8 mouse cellular contexts compared by ENCODE assay signal in genomic region chr13:43558357-43558756, GRCm38 (mm10). TPM values are rescaled to one million over a fixed set of nuclear protein-coding genes. Genes with fewer than 3 reads are reported as not detected.
DNase-seq lines count a peak whose midpoint lies in the region; ATAC-seq and TF ChIP-seq lines count a peak whose summit lies in the region.

No protein-coding gene starts in this region.

- 82% methylated on average over 6 of the region's 6 CpGs for WGBS in heart, embryonic 10.5 days
- WGBS in lung, postnatal 0 days = 49% methylated on average over 6 of the region's 6 CpGs
- WGBS in limb, embryonic 12.5 days = 72% methylated on average over 6 of the region's 6 CpGs
- 71% methylated on average over 6 of the region's 6 CpGs for WGBS in stomach, embryonic 14.5 days

- H3K4me1 ChIP-seq in heart, embryonic 10.5 days = peaks cover 16% of the 10 kb centered on the region
- peaks cover 16% of the 10 kb centered on the region for H3K4me1 ChIP-seq in lung, postnatal 0 days (ENCODE audit: insufficient read depth, low read depth, low read length)
- peaks cover 26% of the 10 kb centered on the region for H3K4me1 ChIP-seq in limb, embryonic 12.5 days (replicated peaks)
- peaks cover 10% of the 10 kb centered on the region; the same call in 1 of the 2 replicates for H3K4me1 ChIP-seq in stomach, embryonic 14.5 days (ENCODE audit: control insufficient read depth, insufficient read depth, low read length)

- peaks cover 19% of the 10 kb centered on the region for H3K36me3 ChIP-seq in heart, embryonic 10.5 days
- H3K36me3 ChIP-seq in lung, postnatal 0 days (ENCODE audit: insufficient read depth, low read length) = 0 out of 2 replicates have a peak, but pooled peaks cover 3% of the 10 kb centered on the region
- H3K36me3 ChIP-seq in limb, embryonic 12.5 days = peaks cover 15% of the 10 kb centered on the region
- H3K36me3 ChIP-seq in stomach, embryonic 14.5 days (ENCODE audit: control insufficient read depth, insufficient read depth, low read length) = no peaks in the 10 kb centered on the region

- H3K4me3 ChIP-seq in heart, embryonic 10.5 days = peak overlapping the region; percentile 86
- H3K4me3 ChIP-seq in lung, postnatal 0 days (ENCODE audit: low read depth, low read length) = peak overlapping the region; percentile 76; the same call in 1 of the 2 replicates
- H3K4me3 ChIP-seq in limb, embryonic 12.5 days (replicated peaks) = peak overlapping the region; percentile 80; the same call in 1 of the 2 replicates
- H3K4me3 ChIP-seq in stomach, embryonic 14.5 days (ENCODE audit: low read depth, low read length) = 0 out of 2 replicates have a peak overlapping the region, but pooled peaks have one; percentile 78

- no peak for TF ChIP-seq CTCF in lung, postnatal 0 days (IDR thresholded peaks at IDR 0.05)

- no peaks in the 10 kb centered on the region for H3K27me3 ChIP-seq in heart, embryonic 10.5 days (ENCODE audit: insufficient read depth, poor library complexity, severe bottlenecking)
- no peaks in the 10 kb centered on the region for H3K27me3 ChIP-seq in lung, postnatal 0 days (replicated peaks; ENCODE audit: insufficient read depth, low read length)
- H3K27me3 ChIP-seq in limb, embryonic 12.5 days = no peaks in the 10 kb centered on the region
- no peaks in the 10 kb centered on the region for H3K27me3 ChIP-seq in stomach, embryonic 14.5 days (ENCODE audit: control insufficient read depth, insufficient read depth, low read length)

- ATAC-seq in lung, postnatal 0 days = no peak
- no peak for ATAC-seq in limb, embryonic 12.5 days (ENCODE audit: insufficient number of reproducible peaks, insufficient read depth, low FRiP score, low TSS enrichment, low read depth)
- ATAC-seq in stomach, embryonic 14.5 days (ENCODE audit: insufficient number of reproducible peaks, insufficient read depth, low FRiP score, low read depth) = no peak

- no peak overlapping the region for H3K9ac ChIP-seq in lung, postnatal 0 days (replicated peaks; ENCODE audit: low read depth)
- no peak overlapping the region for H3K9ac ChIP-seq in limb, embryonic 12.5 days (replicated peaks)
- no peak overlapping the region for H3K9ac ChIP-seq in stomach, embryonic 14.5 days (replicated peaks; ENCODE audit: low read depth, low read length)

- intact Hi-C loops in heart, postnatal 14 days (cut with DNase I) = no loop called here

- H3K27ac ChIP-seq in heart, embryonic 10.5 days = no peak overlapping the region
- no peak overlapping the region for H3K27ac ChIP-seq in lung, postnatal 0 days (ENCODE audit: low read length)
- H3K27ac ChIP-seq in limb, embryonic 12.5 days = no peak overlapping the region
- H3K27ac ChIP-seq in stomach, embryonic 14.5 days (ENCODE audit: low read length) = no peak overlapping the region

- peak overlapping the region; percentile 91 for H3K4me2 ChIP-seq in lung, postnatal 0 days (replicated peaks; ENCODE audit: low read depth, low read length)
- H3K4me2 ChIP-seq in limb, embryonic 12.5 days = peak overlapping the region; percentile 90
- H3K4me2 ChIP-seq in stomach, embryonic 14.5 days (replicated peaks; ENCODE audit: low read depth, low read length) = peak overlapping the region; percentile 88; the same call in 1 of the 2 replicates

- no peaks in the 10 kb centered on the region for H3K9me3 ChIP-seq in heart, embryonic 10.5 days
- H3K9me3 ChIP-seq in lung, postnatal 0 days (ENCODE audit: low read length) = no peaks in the 10 kb centered on the region
- no peaks in the 10 kb centered on the region for H3K9me3 ChIP-seq in limb, embryonic 12.5 days
- no peaks in the 10 kb centered on the region for H3K9me3 ChIP-seq in stomach, embryonic 14.5 days (ENCODE audit: control insufficient read depth, low read depth, low read length)

- no peak for DNase-seq in heart, embryonic 10.5 days (ENCODE audit: low spot score)
- no peak for DNase-seq in heart, postnatal 14 days
- no peak for DNase-seq in lung, postnatal 0 days (ENCODE audit: low spot score)
- DNase-seq in lung, postnatal 14 days = no peak
- no peak for DNase-seq in urinary bladder, postnatal 14 days (ENCODE audit: low spot score)
- DNase-seq in embryo, embryonic 11 days = no peak

- no peak for TF ChIP-seq EP300 in lung, postnatal 0 days (IDR thresholded peaks at IDR 0.05)

RNA-seq across cellular contexts. Expression of gene Mcur1, which starts 1.6 kb away (rescaled TPM):
- polyA plus RNA-seq in heart, embryonic 10.5 days (2016; fragmentation: Nextera tagmentation; extraction: Ambion mirVana) = 13.6 and 15.2 TPM in 2 replicates
- 10 to 100 TPM; 45.7 to 47.5 TPM for total RNA-seq in heart, postnatal 14 days (2021)
- polyA plus RNA-seq in lung, postnatal 0 days (2015; fragmentation: Nextera tagmentation; extraction: Ambion mirVana) = 20.0 and 21.0 TPM in 2 replicates
- 16.0 and 17.8 TPM in 2 replicates for polyA plus RNA-seq in limb, embryonic 12.5 days (2016; fragmentation: Nextera tagmentation; extraction: Ambion mirVana)
- polyA plus RNA-seq in stomach, embryonic 14.5 days (2014; fragmentation: Nextera tagmentation; extraction: Ambion mirVana) = 14.9 and 15.9 TPM in 2 replicates

RNA-seq across cellular contexts. Expression of gene Rnf182, which starts 57.2 kb away (rescaled TPM):
- polyA plus RNA-seq in heart, embryonic 10.5 days (2016; fragmentation: Nextera tagmentation; extraction: Ambion mirVana) = 1.4 and 1.5 TPM in 2 replicates
- under 1 TPM; 0.10 to 0.22 TPM for total RNA-seq in heart, postnatal 14 days (2021)
- 0.37 and 0.63 TPM in 2 replicates for polyA plus RNA-seq in lung, postnatal 0 days (2015; fragmentation: Nextera tagmentation; extraction: Ambion mirVana)
- 6.5 and 8.5 TPM in 2 replicates for polyA plus RNA-seq in limb, embryonic 12.5 days (2016; fragmentation: Nextera tagmentation; extraction: Ambion mirVana)
- polyA plus RNA-seq in stomach, embryonic 14.5 days (2014; fragmentation: Nextera tagmentation; extraction: Ambion mirVana) = 3.2 and 3.7 TPM in 2 replicates
